Mouse (Mus musculus) intestine, embryonic 14.5 days (tissue): ENCODE measurements around the gene Camta1. TPM values are rescaled to one million over a fixed set of nuclear protein-coding genes. Genes with fewer than 3 reads are reported as not detected.

Source experiments
- ATAC-seq: fragments of 200-750 bp; cut with Nextera tagmentation; replicated peaks from 2 replicates; pipeline ENCODE4 v1.8.0; 2017; ENCODE audit warnings: low read depth, moderate number of reproducible peaks, moderate TSS enrichment, moderate library complexity; ENCODE audit not compliant: low FRiP score, low TSS enrichment
- DNase-seq: peaks from one replicate; pipeline ENCODE4 v3.0.0-alpha.2; 2018; ENCODE audit warnings: low spot score
- H3K27ac ChIP-seq: fragments of 300-500 bp; sonication (generic); 2 replicates; pipeline ENCODE4 v1.5.1; 2014; ENCODE audit warnings: low read depth, mild to moderate bottlenecking, control low read depth
- H3K27me3 ChIP-seq: fragments of 300-500 bp; sonication (generic); replicated peaks from 2 replicates; pipeline ENCODE4 v1.6.1; 2014; ENCODE audit warnings: low read length, control low read depth; ENCODE audit not compliant: control insufficient read depth, insufficient read depth
- H3K36me3 ChIP-seq: fragments of 300-500 bp; sonication (generic); 2 replicates; pipeline ENCODE4 v1.6.1; 2014; ENCODE audit warnings: low read length, control low read depth; ENCODE audit not compliant: control insufficient read depth, insufficient read depth
- H3K4me1 ChIP-seq: fragments of 300-500 bp; sonication (generic); replicated peaks from 2 replicates; pipeline ENCODE4 v1.6.1; 2014; ENCODE audit warnings: low read length, control low read depth, mixed read lengths; ENCODE audit not compliant: control insufficient read depth, insufficient read depth
- H3K4me2 ChIP-seq: fragments of 300-500 bp; sonication (generic); 2 replicates; pipeline ENCODE4 v1.6.1; 2014; ENCODE audit warnings: low read length
- H3K4me3 ChIP-seq: fragments of 300-500 bp; sonication (generic); 2 replicates; pipeline ENCODE4 v1.5.1; 2014; ENCODE audit warnings: low read depth, low read length, control low read depth, mixed read lengths
- H3K9ac ChIP-seq: fragments of 300-500 bp; sonication (generic); 2 replicates; pipeline ENCODE4 v1.6.1; 2014; ENCODE audit warnings: mild to moderate bottlenecking, low read length
- H3K9me3 ChIP-seq: fragments of 300-500 bp; sonication (generic); 2 replicates; pipeline ENCODE4 v1.6.1; 2016; ENCODE audit warnings: low read length, control low read depth; ENCODE audit not compliant: control insufficient read depth
- WGBS: fragments of 180-500 bp; shearing (Covaris S2); extraction: QIAGEN DNeasy Blood & Tissue Kit; methylation state at CpG from one replicate; pipeline ENCODE4 v1.1.7; 2014; 5-methylcytosine and 5-hydroxymethylcytosine counted together
- polyA plus RNA-seq: library from polyadenylated mRNA; unstranded; fragments of >200 nt; fragmentation: Nextera tagmentation; extraction: Ambion mirVana; gene quantifications from 2 replicates; pipeline ENCODE4 v1.2.1, GENCODE M21; 2014

Camta1 gene
- polyA plus RNA-seq, 1 experiment from 2014 or later, result 88.1 TPM

DNA sequence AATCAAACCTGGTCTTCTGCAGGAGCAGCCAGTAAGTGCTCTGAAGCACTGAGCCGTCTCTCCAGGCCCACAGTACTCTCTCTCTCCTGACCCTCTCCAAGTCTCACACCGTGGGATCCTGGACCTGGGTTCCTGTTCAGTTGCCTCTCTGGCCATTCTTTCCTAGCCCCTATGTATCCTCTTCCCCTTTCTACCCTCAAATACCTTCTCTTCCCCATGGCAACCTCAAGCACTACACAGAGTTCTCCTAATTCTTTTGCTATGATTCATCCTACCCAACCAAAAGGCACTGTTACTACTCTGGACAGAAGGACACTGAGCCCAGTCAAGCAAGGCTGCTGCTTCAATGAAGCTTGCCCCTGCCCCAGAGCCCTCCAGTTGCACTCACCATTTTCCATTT, 19.1 kb downstream of the Camta1 start:
- H3K27me3 ChIP-seq, result no peaks in the 10 kb centered on the region
- DNase-seq, result no peak
- WGBS, result 77% methylated on average over 2 of the region's 2 CpGs
- no peak overlapping the region for H3K4me2 ChIP-seq
- H3K36me3 ChIP-seq, result no peaks in the 10 kb centered on the region
- no peaks in the 10 kb centered on the region for H3K4me1 ChIP-seq
- no peak overlapping the region for H3K9ac ChIP-seq
- H3K27ac ChIP-seq, result no peak overlapping the region
- no peak overlapping the region for H3K4me3 ChIP-seq
- ATAC-seq, result no peak
- H3K9me3 ChIP-seq, result no peaks in the 10 kb centered on the region

- Histone ChIP-seq H3K27ac (no peak overlapping the region), H3K4me2 (no peak overlapping the region), H3K9ac (no peak overlapping the region), H3K9me3 (no peaks in the 10 kb centered on the region), H3K4me3 (no peak overlapping the region), H3K4me1 (no peaks in the 10 kb centered on the region), H3K36me3 (no peaks in the 10 kb centered on the region), H3K27me3 (no peaks in the 10 kb centered on the region)
- 66% methylated on average over 2 of the region's 2 CpGs for WGBS
- DNase-seq, result no peak
- no peak for ATAC-seq
These were observed 23.2 kb downstream of the Camta1 start for GRCm38 (mm10) chr4:151838518-151838917.

GRCm38 (mm10) chr4:151835860-151836259, 25.8 kb downstream of the Camta1 start:
- H3K36me3 ChIP-seq, result no peaks in the 10 kb centered on the region
- no peaks in the 10 kb centered on the region for H3K27me3 ChIP-seq
- no peak overlapping the region for H3K27ac ChIP-seq
- H3K4me2 ChIP-seq, result no peak overlapping the region
- no peaks in the 10 kb centered on the region for H3K9me3 ChIP-seq
- H3K4me1 ChIP-seq, result no peaks in the 10 kb centered on the region
- DNase-seq (no peak), ATAC-seq (no peak)
- 88% methylated on average over 3 of the region's 3 CpGs for WGBS
- H3K4me3 ChIP-seq, result no peak overlapping the region
- no peak overlapping the region for H3K9ac ChIP-seq

GRCm38 (mm10) chr4:151834536-151834935, 27.1 kb downstream of the Camta1 start:
- DNase-seq (no peak), ATAC-seq (no peak)
- WGBS, result 90% methylated on average over 10 of the region's 10 CpGs
- Histone ChIP-seq H3K36me3 (peaks cover 6% of the 10 kb centered on the region; the same call in 1 of the 2 replicates), H3K9me3 (no peaks in the 10 kb centered on the region), H3K4me2 (no peak overlapping the region), H3K4me1 (no peaks in the 10 kb centered on the region), H3K9ac (no peak overlapping the region), H3K4me3 (no peak overlapping the region), H3K27ac (no peak overlapping the region), H3K27me3 (no peaks in the 10 kb centered on the region)

GRCm38 (mm10) chr4:151833940-151834449, 27.7 kb downstream of the Camta1 start:
- Histone ChIP-seq H3K9me3 (no peaks in the 10 kb centered on the region), H3K4me3 (no peak overlapping the region), H3K4me1 (no peaks in the 10 kb centered on the region), H3K27ac (no peak overlapping the region), H3K36me3 (peaks cover 11% of the 10 kb centered on the region), H3K27me3 (no peaks in the 10 kb centered on the region), H3K9ac (no peak overlapping the region), H3K4me2 (no peak overlapping the region)
- ATAC-seq (no peak), DNase-seq (no peak)
- 91% methylated on average over 7 of the region's 7 CpGs for WGBS

- no peak for DNase-seq
- Histone ChIP-seq H3K4me3 (no peak overlapping the region), H3K9ac (no peak overlapping the region), H3K4me2 (no peak overlapping the region), H3K9me3 (no peaks in the 10 kb centered on the region), H3K36me3 (peaks cover 13% of the 10 kb centered on the region), H3K4me1 (no peaks in the 10 kb centered on the region), H3K27ac (no peak overlapping the region), H3K27me3 (no peaks in the 10 kb centered on the region)
- no peak for ATAC-seq
- 92% methylated on average over 3 of the region's 3 CpGs for WGBS
These were observed 33.8 kb downstream of the Camta1 start for GRCm38 (mm10) chr4:151827840-151828239.

DNA sequence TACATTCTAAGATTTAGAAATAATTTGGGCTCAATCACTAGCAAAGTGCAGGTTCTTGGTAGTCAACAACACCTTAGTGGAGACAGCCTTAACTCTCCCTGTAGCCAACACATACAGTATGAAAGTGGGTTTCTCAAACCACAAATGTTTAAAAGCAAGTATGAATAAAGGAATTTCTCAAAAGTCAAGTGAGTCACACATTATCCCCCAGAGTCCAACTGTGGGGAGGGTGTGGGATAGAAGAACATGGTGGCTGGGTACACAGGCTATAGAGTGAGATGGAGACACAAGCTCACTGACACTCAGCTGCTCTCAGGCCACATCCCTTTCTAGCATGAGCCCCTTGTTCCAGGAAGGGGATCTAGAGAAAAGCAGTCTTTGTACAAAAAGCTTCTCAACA, 34.3 kb downstream of the Camta1 start:
- DNase-seq (no peak), ATAC-seq (no peak)
- no peaks in the 10 kb centered on the region for H3K27me3 ChIP-seq
- no peaks in the 10 kb centered on the region for H3K9me3 ChIP-seq
- no peak overlapping the region for H3K9ac ChIP-seq
- H3K4me3 ChIP-seq, result no peak overlapping the region
- no peaks in the 10 kb centered on the region for H3K4me1 ChIP-seq
- H3K36me3 ChIP-seq, result peaks cover 13% of the 10 kb centered on the region
- no peak overlapping the region for H3K27ac ChIP-seq
- H3K4me2 ChIP-seq, result no peak overlapping the region

- H3K9me3 ChIP-seq, result no peaks in the 10 kb centered on the region
- no peak for ATAC-seq
- DNase-seq, result no peak
- H3K36me3 ChIP-seq, result peaks cover 2% of the 10 kb centered on the region; the same call in 1 of the 2 replicates
- H3K27me3 ChIP-seq, result no peaks in the 10 kb centered on the region
- WGBS, result 73% methylated on average over 3 of the region's 3 CpGs
- no peaks in the 10 kb centered on the region for H3K4me1 ChIP-seq
- no peak overlapping the region for H3K4me2 ChIP-seq
- H3K9ac ChIP-seq, result no peak overlapping the region
- H3K27ac ChIP-seq, result no peak overlapping the region
- no peak overlapping the region for H3K4me3 ChIP-seq
These were observed 37.7 kb downstream of the Camta1 start for GRCm38 (mm10) chr4:151823963-151824362.

GRCm38 (mm10) chr4:151822986-151823385, 38.7 kb downstream of the Camta1 start:
- no peak for DNase-seq
- Histone ChIP-seq H3K27ac (no peak overlapping the region), H3K4me3 (no peak overlapping the region), H3K9ac (no peak overlapping the region), H3K9me3 (no peaks in the 10 kb centered on the region), H3K27me3 (no peaks in the 10 kb centered on the region), H3K36me3 (no peaks in the 10 kb centered on the region), H3K4me1 (peaks cover 6% of the 10 kb centered on the region; the same call in 1 of the 2 replicates), H3K4me2 (no peak overlapping the region)
- ATAC-seq, result no peak
- 82% methylated on average over 2 of the region's 2 CpGs for WGBS
